Mouse (Mus musculus) retina, adult 2 months (tissue): ENCODE measurements around the gene Rcsd1.

Experiments
- DNase-seq: peaks from one replicate; pipeline ENCODE4 v3.0.0-alpha.2; 2012; ENCODE audit warnings: low read depth, low spot score

Rcsd1 gene

GRCm38 (mm10) chr1:165629975-165630374, 79.6 kb downstream of the Rcsd1 start:
- DNase-seq, result no peak

- DNase-seq, result no peak
These were observed 81.0 kb downstream of the Rcsd1 start for GRCm38 (mm10) chr1:165628603-165629002.

DNA sequence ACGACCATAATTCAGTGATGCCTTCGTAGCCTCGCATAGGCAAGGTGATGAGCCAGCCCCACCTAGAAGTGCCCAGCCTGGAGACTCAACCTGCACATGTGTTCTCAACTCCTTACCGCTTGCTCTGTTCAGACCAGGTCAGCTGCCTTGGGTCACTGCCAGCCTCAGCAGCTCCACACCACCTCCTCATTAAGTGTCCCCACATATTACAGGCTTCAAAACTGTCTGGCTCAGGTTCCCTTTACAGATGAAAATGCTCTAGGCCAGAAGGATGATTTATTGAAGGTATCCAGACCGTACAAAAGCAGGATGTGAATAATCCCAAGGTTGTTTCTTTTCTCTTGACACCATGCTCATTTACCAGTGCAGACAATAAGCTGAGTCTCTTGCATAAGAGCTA, 83.7 kb downstream of the Rcsd1 start:
- no peak for DNase-seq

- DNase-seq, result no peak
These were observed 84.5 kb downstream of the Rcsd1 start for GRCm38 (mm10) chr1:165625058-165625457.

GRCm38 (mm10) chr1:165618201-165618624, 91.3 kb downstream of the Rcsd1 start:
- DNase-seq, result no peak

DNA sequence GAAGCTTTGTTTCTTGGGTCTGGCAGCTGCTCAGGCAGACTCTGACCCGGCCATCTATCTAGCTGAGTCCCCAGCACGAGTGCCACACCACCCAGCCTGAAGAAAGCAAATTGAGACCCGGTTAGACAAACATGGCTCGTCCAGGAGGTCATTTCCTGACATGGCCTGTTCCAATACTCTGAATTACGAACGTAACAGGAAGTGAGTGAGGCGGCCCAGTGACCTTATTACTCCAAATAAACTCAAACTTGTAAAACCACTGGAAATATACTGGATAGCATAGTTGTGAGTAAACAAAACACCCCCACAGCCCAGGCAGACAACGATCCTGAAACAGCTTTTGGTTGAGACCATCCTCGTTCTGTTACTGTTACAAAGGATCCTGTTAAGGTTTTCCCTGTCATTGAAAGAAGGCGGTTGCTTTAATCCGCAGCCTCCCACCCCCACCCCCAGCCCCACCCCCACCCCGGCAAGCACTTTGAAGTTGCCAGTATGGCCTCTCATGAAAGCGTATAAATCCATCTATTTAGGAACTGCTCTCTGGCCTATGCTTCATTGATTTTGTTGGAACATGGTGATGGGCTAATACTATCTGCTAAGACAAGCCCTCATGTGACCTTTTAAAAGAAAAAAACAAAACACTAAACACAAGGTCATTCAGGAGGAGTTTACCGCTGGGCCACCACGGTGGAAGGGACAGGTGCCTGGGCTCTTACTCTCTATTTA, 92.2 kb downstream of the Rcsd1 start:
- no peak for DNase-seq

- no peak for DNase-seq
These were observed 92.9 kb downstream of the Rcsd1 start for GRCm38 (mm10) chr1:165616652-165617051.

GRCm38 (mm10) chr1:165614793-165615192, 94.8 kb downstream of the Rcsd1 start:
- no peak for DNase-seq

GRCm38 (mm10) chr1:165613926-165614325, 95.6 kb downstream of the Rcsd1 start:
- no peak for DNase-seq

DNA sequence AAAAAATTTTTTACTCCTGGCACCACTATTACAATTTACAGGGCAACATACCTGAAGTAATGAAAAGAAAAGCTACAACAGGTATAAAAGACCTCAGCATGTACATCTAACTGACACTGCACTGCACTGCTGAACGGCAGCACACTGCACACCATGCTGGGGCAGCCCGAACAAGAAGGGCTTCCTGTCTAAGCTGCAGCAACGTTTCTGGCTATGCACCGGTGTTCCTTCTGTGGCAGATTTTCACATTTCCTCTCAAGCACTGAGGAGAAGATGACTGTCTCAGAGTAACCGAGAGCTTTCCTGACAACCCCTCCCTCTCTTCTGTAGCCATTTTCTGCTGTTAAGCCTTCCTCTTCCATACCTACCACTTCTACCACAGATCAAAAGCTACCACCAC, 96.8 kb downstream of the Rcsd1 start:
- no peak for DNase-seq

GRCm38 (mm10) chr1:165610321-165610999, 99.1 kb downstream of the Rcsd1 start:
- DNase-seq, result no peak

GRCm38 (mm10) chr1:165609495-165610320, 99.8 kb downstream of the Rcsd1 start:
- DNase-seq, result no peak

DNA sequence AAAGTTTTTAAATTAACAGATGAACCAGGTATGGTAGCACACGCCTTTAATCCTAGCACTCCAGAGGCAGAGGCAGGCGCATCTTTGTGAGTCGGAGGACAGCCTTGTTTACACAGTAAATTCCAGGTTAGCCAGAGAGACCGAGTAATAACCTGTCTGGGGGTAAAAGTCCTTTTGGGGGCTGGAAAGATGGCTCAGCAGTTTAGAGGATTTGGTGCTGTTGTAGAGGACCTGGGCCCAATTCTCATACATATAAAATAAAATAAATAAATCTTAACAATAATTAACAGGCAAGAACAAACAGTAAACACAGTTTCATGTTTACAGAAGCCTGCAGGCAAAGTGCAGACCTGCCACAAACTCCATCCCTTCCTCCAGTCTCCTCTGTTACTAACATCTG, 100.7 kb downstream of the Rcsd1 start:
- DNase-seq, result no peak

DNA sequence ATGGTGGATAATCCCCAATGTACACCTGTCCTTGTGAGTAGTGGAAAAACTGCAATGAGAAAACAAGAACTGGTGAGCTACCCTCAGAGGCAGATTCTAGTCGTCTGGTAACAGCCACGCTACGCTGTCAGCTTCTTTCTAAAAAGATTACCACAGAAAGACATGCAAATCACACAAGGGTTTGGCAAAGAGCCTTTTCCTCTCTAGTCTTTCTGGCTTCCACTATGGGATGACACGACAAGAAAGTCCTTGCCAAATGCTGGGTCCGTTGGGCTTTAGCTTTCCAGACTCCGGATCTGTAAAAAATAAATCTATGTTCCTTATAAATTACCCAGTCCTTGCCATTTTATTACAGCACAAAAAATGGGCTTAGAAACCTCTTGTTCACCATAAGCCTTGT, 103.8 kb downstream of the Rcsd1 start:
- no peak for DNase-seq

- DNase-seq, result no peak
These were observed 104.4 kb downstream of the Rcsd1 start for GRCm38 (mm10) chr1:165605108-165605507.

DNA sequence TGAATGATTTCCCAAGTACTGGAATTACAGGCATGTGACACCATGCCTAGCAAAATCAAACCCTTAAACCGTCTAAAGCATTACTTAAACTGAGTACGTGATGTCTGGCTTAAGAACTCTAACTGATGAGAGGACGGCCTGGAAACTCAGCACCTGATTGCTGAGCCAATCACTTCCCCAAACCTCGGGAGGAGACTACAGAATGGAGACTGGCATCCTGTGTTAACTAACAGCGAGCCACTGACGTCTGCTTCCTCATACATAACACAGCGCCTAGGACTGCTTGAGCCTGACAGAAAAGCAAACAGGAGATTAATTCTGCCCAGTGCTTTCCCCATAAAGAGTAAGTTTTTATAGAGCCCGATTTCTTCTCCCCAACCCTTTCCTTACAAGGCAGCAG, 105.4 kb downstream of the Rcsd1 start:
- DNase-seq, result no peak

DNA sequence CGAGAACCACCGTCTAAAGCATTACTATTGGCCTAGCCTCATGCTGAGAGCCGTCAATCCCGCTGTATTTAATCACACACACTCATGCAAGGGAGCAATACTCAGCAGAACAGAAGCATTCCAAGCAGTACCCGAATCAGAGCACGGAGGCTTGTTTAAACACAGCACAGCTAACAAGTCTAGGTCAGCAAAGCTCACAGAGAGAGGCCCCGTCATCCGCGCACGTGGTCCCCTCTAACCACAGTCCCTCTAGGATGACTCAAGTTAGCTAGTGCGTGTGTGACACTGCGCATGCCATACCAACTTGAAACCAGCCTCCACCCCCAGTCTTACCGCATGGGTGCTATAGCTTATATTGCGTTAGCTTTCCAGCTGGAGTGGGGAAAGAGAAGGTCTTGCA, 106.3 kb downstream of the Rcsd1 start:
- DNase-seq, result no peak

GRCm38 (mm10) chr1:165601775-165602280, 107.7 kb downstream of the Rcsd1 start:
- no peak for DNase-seq
